Mouse (Mus musculus) cerebral cortex, adult 2 months (tissue): ENCODE data around the gene Ccnb1ip1.

ENCODE experiments used
- WGBS: fragments of 180-500 bp; shearing (Covaris S2); methylation state at CpG from one replicate; pipeline ENCODE4 v1.1.7; 2018; 5-methylcytosine and 5-hydroxymethylcytosine counted together

Ccnb1ip1 gene

GRCm38 (mm10) chr14:50807487-50808072 is at the start of gene Ccnb1ip1, which contains the start of gene Parp2:
Ccnb1ip1 (minus strand) TSS chr14:50807732.
Parp2 (plus strand) TSS chr14:50807841.
- under 1% methylated on average over 42 of the region's 42 CpGs for WGBS

DNA sequence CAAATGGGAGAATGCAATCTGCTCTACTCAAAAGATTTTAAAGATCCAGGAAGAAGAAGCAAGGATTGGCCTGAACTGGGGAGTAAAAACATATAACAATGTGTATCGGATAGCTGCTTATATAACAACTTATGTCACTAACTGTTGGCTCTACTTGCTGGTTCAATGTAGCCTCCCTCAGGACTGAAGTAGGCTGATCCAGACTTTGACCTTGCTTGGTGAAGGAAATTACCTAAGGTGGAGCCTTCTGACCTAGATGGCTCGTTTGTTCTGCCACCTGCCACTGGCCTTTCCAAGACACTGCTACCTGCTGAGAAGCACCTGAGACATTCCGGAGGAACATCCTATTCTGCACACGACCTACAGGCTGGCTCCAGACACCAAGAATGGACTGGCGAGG is 48.3 kb upstream of the Ccnb1ip1 start:
- 92% methylated on average over 5 of the region's 5 CpGs for WGBS

GRCm38 (mm10) chr14:50837236-50837635 is 29.7 kb upstream of the Ccnb1ip1 start:
- WGBS = 76% methylated on average over 6 of the region's 6 CpGs

DNA sequence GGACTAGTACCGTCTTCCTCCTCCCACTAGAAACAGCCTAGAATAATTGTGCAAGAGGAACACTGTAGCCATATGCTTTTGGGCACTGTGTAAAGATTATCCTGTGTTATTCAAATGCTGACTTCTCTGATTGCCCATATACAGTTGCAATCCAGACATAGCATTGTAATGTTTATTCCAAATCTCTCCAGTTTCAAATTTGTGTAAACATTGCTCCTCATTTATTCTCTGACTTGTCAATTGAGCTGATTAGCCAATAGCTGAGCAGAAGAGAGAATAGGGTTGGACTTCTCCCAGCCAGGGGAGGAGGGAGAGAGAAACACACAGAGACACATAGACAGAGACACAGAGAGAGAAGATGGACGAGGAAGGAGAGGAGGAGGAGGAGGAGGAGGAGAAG is 26.9 kb upstream of the Ccnb1ip1 start:
- 39% methylated on average over 2 of the region's 2 CpGs for WGBS

DNA sequence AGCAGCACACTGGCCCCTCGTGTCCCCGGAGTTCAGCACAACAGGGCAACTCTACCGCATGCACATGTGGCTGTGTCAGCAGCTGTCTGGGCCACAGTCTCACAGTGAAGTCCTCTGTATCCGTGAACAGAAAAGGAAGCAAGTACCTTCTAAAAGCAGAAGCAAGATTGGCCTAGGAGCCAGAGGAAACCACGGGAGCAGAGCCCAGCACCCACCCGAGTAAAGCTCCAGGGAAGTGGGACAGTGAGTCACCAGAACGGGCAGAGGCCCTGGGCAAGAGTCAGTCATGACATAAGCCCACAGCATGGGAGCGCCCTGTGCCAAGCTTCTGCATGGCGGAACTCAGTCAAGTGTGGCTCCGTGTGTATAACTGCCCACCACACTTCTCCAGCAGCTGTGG is 26.4 kb upstream of the Ccnb1ip1 start:
- WGBS = 68% methylated on average over 10 of the region's 10 CpGs

GRCm38 (mm10) chr14:50829878-50830277 is 22.3 kb upstream of the Ccnb1ip1 start:
- WGBS = 89% methylated on average over 3 of the region's 3 CpGs

GRCm38 (mm10) chr14:50826579-50826978 is 19.0 kb upstream of the Ccnb1ip1 start:
- WGBS = 49% methylated on average over 4 of the region's 4 CpGs

- WGBS = 80% methylated on average over 9 of the region's 9 CpGs
Measured at GRCm38 (mm10) chr14:50824219-50824618, 16.7 kb upstream of the Ccnb1ip1 start.

GRCm38 (mm10) chr14:50823240-50823639 is 15.7 kb upstream of the Ccnb1ip1 start:
- 83% methylated on average over 2 of the region's 2 CpGs for WGBS

- WGBS = 88% methylated on average over 2 of the region's 2 CpGs
Measured at GRCm38 (mm10) chr14:50813060-50813459, 5.5 kb upstream of the Ccnb1ip1 start.

- 88% methylated on average over 5 of the region's 5 CpGs for WGBS
Measured at GRCm38 (mm10) chr14:50806469-50806868, 1.1 kb downstream of the Ccnb1ip1 start.

DNA sequence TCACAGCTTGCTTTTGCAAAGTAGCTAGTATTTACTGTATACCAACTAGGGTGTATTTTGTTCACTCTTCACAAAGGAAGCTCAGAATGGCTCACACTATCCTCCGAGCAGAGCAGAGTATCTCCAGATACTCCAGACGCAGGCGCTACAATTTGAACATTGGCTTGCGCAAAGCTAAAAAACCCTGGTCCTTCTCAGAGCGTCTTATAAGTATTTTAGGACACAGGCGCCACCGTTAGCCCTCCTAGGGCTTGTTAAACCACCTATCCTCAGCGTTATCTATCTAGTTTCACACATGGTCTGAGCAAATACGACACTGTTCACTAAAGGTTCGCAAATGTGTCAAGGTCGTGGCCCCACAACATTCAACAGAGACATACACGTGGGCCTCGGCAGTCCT is 2.8 kb downstream of the Ccnb1ip1 start:
- WGBS = 83% methylated on average over 13 of the region's 13 CpGs

DNA sequence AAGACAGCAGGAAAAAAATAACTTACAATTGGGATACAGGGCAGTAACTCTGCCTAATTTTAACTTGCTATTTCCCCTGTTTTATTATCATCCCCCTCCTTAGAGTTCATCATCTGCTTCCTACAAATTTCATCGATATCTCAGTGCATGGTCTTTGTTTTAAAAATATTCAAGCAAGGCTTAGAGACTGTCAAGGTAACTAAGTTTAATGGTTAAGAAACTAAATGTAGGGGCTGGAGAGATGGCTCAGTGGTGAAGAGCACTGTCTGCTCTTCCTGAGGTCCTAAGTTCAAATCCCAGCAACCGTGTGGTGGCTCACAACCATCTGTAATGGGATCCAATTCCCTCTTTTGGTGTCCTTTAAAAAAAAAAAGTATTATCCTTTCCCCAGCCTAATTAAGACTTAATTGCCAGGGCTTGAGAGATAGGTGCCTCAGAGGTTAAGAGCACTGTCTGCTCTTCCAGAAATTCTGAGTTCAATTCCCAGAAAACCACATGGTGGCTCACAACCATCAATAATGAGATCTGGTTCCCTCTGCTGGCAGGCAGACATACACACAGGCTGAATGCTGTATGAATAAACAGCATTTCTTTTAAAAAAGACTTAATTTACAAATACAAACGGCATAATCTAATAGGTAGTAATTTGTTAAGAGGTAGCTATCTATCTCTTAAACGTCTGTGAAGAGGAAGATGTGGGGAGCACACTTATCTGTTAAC is 4.5 kb downstream of the Ccnb1ip1 start:
- 55% methylated on average over 4 of the region's 4 CpGs for WGBS

GRCm38 (mm10) chr14:50802441-50802840 is 5.1 kb downstream of the Ccnb1ip1 start:
- WGBS = 92% methylated on average over 6 of the region's 6 CpGs

DNA sequence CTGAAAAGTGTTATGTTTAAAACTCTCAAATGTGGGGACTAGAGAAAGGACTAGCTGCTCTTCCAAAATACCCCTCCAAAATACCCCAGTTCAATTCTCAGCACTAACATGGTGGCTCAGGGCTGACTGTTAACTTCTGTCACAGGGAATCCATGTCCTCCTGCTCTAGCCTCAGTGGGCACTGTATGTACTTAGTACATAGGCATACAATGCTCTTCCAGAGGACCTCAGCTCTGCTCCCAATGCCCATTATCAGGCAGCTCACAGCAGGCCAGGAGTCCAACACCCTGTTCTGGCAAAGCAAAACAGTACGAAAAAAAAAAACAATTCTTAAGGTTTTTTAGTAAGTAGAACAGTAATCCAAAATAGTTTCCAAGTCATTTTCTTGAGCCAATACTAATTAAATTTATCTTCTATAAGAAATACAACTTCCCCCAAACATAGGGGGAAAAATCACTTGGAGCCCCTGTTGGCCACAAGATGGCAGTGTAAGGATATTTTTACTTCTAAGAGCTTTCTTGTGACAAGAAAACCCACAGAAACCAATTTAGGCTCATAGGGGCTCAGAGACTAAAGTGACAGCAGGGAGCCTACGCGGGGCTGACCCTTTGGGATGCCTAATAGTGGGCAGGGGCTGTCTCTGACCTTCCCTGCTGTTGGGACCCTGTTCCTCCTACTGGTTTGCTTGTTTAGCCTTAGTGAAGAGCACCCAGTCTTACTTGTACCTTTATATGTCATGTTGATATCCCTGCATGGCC is 7.9 kb downstream of the Ccnb1ip1 start:
- WGBS = 8% methylated on average over 3 of the region's 3 CpGs

- 76% methylated on average over 2 of the region's 2 CpGs for WGBS
Measured at GRCm38 (mm10) chr14:50798512-50798911, 9.0 kb downstream of the Ccnb1ip1 start.

DNA sequence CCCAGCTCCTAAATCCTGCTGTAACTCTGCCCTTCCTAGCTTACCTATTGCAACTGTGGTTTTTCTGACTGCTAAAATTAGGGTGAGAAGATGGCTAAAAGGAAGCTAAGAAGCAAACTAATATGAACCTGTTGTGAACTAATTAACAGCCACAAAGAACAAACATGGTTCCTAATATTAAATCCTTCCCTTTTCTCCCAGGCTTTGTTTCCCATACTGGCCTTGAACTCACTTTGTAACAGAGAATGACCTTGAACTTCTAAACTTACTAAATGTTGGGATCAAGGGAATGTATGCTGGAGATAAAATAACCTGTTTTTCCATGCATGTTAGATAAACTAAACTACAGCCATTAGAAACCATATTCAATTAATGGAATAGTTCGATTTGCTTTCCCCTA is 11.1 kb downstream of the Ccnb1ip1 start:
- WGBS = 85% methylated on average over 1 of the region's 1 CpGs

DNA sequence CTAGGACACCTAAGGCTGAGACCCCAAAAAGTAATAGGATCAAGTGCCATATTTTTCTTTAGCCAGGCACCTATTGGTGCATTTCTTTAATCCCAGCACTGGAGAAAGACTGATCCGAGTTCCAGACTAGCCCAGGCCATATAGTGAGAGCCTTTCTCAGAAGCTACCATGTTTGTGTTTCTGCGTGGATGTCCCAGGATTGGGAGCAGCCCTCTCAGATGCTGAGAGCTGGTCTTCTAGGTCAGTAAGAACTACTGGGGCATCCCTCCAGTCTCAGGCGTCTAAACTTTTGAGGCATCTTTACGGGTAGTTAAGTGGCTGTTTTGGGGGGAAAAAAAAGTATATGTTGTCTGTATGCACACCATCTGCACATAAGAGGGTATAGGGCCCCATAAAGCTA is 11.6 kb downstream of the Ccnb1ip1 start:
- WGBS = 88% methylated on average over 4 of the region's 4 CpGs

DNA sequence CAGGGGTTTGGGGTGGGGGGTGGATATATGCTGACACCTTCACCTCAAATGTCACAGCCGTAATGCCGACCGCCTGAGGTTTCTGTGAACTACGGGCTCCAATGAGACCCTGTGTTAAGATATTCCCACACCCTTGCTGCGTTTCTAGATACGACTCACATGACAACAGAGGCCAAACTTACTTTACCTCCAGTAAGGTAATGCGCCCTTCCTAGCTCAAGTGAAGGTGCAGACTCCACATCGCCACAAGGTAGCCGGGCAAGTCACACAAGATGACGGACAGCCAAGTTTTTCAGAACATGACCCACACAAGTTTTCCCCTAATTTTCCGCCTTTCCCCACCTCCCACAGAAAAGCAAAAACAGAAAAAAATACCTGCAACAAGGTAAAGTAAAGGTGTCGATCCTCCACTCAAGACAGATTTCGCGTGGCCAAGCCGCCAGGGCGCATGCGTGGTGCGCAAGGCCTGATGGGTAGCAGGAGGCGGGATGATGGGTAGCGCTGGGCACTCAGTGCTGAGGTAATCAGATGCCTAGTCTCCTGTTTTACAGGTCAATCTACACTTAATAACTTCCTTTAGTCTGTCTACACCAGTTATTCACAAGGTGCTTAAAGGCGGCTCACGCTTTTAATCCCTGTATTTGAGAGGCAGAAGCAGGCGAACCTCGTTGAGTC is 12.1 kb downstream of the Ccnb1ip1 start:
- 95% methylated on average over 24 of the region's 24 CpGs for WGBS

- WGBS = 6% methylated on average over 2 of the region's 2 CpGs
Measured at GRCm38 (mm10) chr14:50788157-50788556, 19.4 kb downstream of the Ccnb1ip1 start.

- under 1% methylated on average over 21 of the region's 21 CpGs for WGBS
Measured at GRCm38 (mm10) chr14:50785251-50785637, 22.3 kb downstream of the Ccnb1ip1 start, which contains the start of gene Ttc5. Ttc5 (minus strand) TSS chr14:50785519.
